Mouse (Mus musculus): Measurements from ENCODE around the gene Lrrc74b. TPM values are rescaled to one million over a fixed set of nuclear protein-coding genes. Genes with fewer than 3 reads are reported as not detected.
A peak's percentile ranks its signal among the peaks of the same experiment; 100 is the strongest.

Lrrc74b gene
- polyA plus RNA-seq, 1 experiment from 2014 or later, result 0.33 TPM

DNA sequence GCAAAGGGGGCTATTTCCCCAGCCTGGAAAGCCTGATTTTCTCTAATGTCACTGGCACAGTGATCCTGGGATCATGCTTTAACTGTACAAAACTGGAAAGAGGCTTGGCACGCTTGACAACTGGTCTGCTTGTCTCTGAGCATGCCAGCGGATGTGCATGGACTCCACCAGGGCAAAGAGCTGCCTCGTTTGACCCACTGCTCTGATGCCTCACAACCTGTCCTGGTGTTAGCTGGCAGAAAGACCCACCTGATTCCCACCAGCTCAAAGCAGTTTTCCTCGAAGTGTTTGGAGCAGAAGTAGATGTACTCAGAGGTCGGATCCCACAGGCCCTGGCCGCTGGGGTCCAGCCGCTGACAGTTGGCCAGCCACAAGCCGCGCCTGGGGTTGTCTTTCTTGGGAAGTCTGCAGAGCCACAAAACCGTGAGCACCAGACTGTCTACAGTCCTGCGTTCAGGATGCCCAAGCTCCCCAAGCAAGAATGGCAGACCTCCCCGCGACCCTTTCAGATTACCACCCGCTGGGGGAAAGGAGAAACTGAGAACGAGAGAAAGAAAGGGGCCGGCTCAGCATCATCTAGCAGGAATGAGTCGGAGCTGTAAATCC lies 31.0 kb downstream of the Lrrc74b start:
- DNase-seq (ENCODE audit: low spot score) (peak; percentile 32), ATAC-seq (ENCODE audit: low FRiP score, low TSS enrichment) (no peak)
- no peaks in the 10 kb centered on the region for H3K27me3 ChIP-seq (ENCODE audit: control insufficient read depth, insufficient read depth, low read length)
- TF ChIP-seq EP300 (optimal IDR thresholded peaks at IDR 0.05), result no peak
- no peak for TF ChIP-seq CTCF (IDR thresholded peaks at IDR 0.05; ENCODE audit: low read depth)
- peak overlapping the region; percentile 90 for H3K4me2 ChIP-seq (replicated peaks; ENCODE audit: low read depth)
- H3K36me3 ChIP-seq (ENCODE audit: control insufficient read depth, insufficient read depth, low read length), result peaks cover 18% of the 10 kb centered on the region
- H3K9me3 ChIP-seq (ENCODE audit: control insufficient read depth, low read length), result no peaks in the 10 kb centered on the region
- H3K4me1 ChIP-seq (replicated peaks; ENCODE audit: control insufficient read depth, insufficient read depth), result peaks cover 8% of the 10 kb centered on the region; the same call in 1 of the 2 replicates
- H3K27ac ChIP-seq (replicated peaks), result peak overlapping the region; percentile 99
- peak overlapping the region; percentile 85 for H3K9ac ChIP-seq (ENCODE audit: low read length)
- WGBS, result 10% methylated on average over 17 of the region's 17 CpGs
- peak overlapping the region; percentile 66 for H3K4me3 ChIP-seq (ENCODE audit: low read depth, low read length)

- WGBS, result 91% methylated on average over 13 of the region's 13 CpGs
- Histone ChIP-seq H3K4me2 (replicated peaks; ENCODE audit: low read depth) (no peak overlapping the region), H3K27ac (replicated peaks) (no peak overlapping the region), H3K27me3 (ENCODE audit: control insufficient read depth, insufficient read depth, low read length) (no peaks in the 10 kb centered on the region), H3K4me3 (ENCODE audit: low read depth, low read length) (no peak overlapping the region), H3K9ac (ENCODE audit: low read length) (no peak overlapping the region), H3K36me3 (ENCODE audit: control insufficient read depth, insufficient read depth, low read length) (peaks cover 28% of the 10 kb centered on the region), H3K4me1 (replicated peaks; ENCODE audit: control insufficient read depth, insufficient read depth) (peaks cover 8% of the 10 kb centered on the region; the same call in 1 of the 2 replicates), H3K9me3 (ENCODE audit: control insufficient read depth, low read length) (no peaks in the 10 kb centered on the region)
- TF ChIP-seq CTCF (IDR thresholded peaks at IDR 0.05; ENCODE audit: low read depth) (no peak), EP300 (optimal IDR thresholded peaks at IDR 0.05) (no peak)
- no peak for ATAC-seq (ENCODE audit: low FRiP score, low TSS enrichment)
- DNase-seq (ENCODE audit: low spot score), result no peak
Measured at GRCm38 (mm10) chr16:17528276-17528675, 32.8 kb downstream of the Lrrc74b start.

DNA sequence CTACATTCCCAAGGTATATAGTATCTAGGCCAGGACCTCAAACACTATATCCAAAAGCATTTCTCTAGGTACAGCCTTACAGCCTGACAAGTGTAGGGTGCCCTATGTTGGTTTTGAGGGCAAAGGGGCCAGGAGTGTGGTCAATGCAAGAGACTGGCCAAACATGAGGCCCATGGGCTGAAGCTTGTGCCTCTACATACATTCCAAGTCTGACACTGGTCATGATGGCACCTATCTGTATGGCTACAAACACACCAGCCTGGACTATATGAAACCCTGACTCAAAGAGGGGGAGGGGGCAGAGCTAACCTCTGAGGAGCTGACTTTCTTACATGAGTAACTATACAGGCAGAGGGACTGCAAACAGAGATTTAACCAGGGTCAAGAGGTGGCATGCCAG lies 33.4 kb downstream of the Lrrc74b start:
- ATAC-seq (ENCODE audit: low FRiP score, low TSS enrichment) (no peak), DNase-seq (ENCODE audit: low spot score) (no peak)
- H3K36me3 ChIP-seq (ENCODE audit: control insufficient read depth, insufficient read depth, low read length), result peaks cover 33% of the 10 kb centered on the region
- H3K9me3 ChIP-seq (ENCODE audit: control insufficient read depth, low read length), result no peaks in the 10 kb centered on the region
- no peaks in the 10 kb centered on the region for H3K27me3 ChIP-seq (ENCODE audit: control insufficient read depth, insufficient read depth, low read length)
- no peak for TF ChIP-seq EP300 (optimal IDR thresholded peaks at IDR 0.05)
- H3K27ac ChIP-seq (replicated peaks), result no peak overlapping the region
- H3K4me3 ChIP-seq (ENCODE audit: low read depth, low read length), result no peak overlapping the region
- peaks cover 8% of the 10 kb centered on the region; the same call in 1 of the 2 replicates for H3K4me1 ChIP-seq (replicated peaks; ENCODE audit: control insufficient read depth, insufficient read depth)
- no peak overlapping the region for H3K9ac ChIP-seq (ENCODE audit: low read length)
- no peak overlapping the region for H3K4me2 ChIP-seq (replicated peaks; ENCODE audit: low read depth)

DNA sequence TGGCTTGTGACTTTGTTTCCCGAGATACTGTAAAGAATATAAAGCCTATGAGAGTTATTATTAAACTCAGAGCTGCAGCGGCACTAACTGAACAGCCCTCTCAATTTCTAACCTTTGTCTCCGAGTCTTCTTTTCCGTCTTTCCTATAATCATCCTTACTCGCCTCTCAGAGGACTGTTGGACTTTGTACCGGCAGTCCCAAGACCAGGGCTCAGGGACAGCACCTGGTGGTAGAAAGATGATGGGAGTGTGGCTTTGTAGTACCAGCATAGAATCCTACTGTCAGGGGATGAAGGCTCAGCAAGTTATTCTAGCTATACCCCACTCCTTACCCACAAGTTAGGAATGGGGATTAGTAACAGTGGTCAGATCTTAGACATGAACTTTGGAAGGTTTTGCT lies 34.8 kb downstream of the Lrrc74b start:
- 89% methylated on average over 6 of the region's 6 CpGs for WGBS
- Histone ChIP-seq H3K9me3 (ENCODE audit: control insufficient read depth, low read length) (no peaks in the 10 kb centered on the region), H3K9ac (ENCODE audit: low read length) (no peak overlapping the region), H3K4me2 (replicated peaks; ENCODE audit: low read depth) (no peak overlapping the region), H3K27me3 (ENCODE audit: control insufficient read depth, insufficient read depth, low read length) (no peaks in the 10 kb centered on the region), H3K36me3 (ENCODE audit: control insufficient read depth, insufficient read depth, low read length) (peaks cover 39% of the 10 kb centered on the region), H3K27ac (replicated peaks) (no peak overlapping the region), H3K4me1 (replicated peaks; ENCODE audit: control insufficient read depth, insufficient read depth) (peaks cover 3% of the 10 kb centered on the region; the same call in 1 of the 2 replicates), H3K4me3 (ENCODE audit: low read depth, low read length) (no peak overlapping the region)
- TF ChIP-seq CTCF (IDR thresholded peaks at IDR 0.05; ENCODE audit: low read depth), result no peak
- no peak for TF ChIP-seq EP300 (optimal IDR thresholded peaks at IDR 0.05)
- ATAC-seq (ENCODE audit: low FRiP score, low TSS enrichment) (no peak), DNase-seq (ENCODE audit: low spot score) (no peak)

GRCm38 (mm10) chr16:17525524-17525923 lies 35.5 kb downstream of the Lrrc74b start:
- Histone ChIP-seq H3K36me3 (ENCODE audit: control insufficient read depth, insufficient read depth, low read length) (peaks cover 42% of the 10 kb centered on the region), H3K4me2 (replicated peaks; ENCODE audit: low read depth) (no peak overlapping the region), H3K4me1 (replicated peaks; ENCODE audit: control insufficient read depth, insufficient read depth) (peaks cover 3% of the 10 kb centered on the region; the same call in 1 of the 2 replicates), H3K9me3 (ENCODE audit: control insufficient read depth, low read length) (no peaks in the 10 kb centered on the region), H3K27me3 (ENCODE audit: control insufficient read depth, insufficient read depth, low read length) (no peaks in the 10 kb centered on the region), H3K4me3 (ENCODE audit: low read depth, low read length) (no peak overlapping the region), H3K27ac (replicated peaks) (no peak overlapping the region), H3K9ac (ENCODE audit: low read length) (no peak overlapping the region)
- WGBS, result 83% methylated on average over 3 of the region's 3 CpGs
- ATAC-seq (ENCODE audit: low FRiP score, low TSS enrichment) (no peak), DNase-seq (ENCODE audit: low spot score) (no peak)
- TF ChIP-seq EP300 (optimal IDR thresholded peaks at IDR 0.05), result no peak
- TF ChIP-seq CTCF (IDR thresholded peaks at IDR 0.05; ENCODE audit: low read depth), result no peak

DNA sequence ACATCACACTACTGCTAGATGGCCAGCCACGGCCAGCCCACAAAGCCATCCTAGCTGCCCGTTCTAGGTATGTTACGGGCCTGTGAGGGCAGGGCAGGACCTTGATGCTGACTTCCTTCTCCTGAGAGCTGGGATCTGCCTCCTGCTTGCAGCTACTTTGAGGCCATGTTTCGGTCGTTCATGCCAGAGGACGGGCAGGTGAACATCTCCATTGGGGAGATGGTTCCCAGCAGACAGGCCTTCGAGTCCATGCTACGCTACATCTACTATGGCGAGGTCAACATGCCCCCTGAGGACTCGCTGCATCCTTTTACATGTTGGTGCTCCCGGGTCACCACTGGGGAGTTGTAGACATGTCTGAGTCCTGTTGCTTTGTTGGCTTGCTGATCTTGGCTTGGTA lies 36.9 kb downstream of the Lrrc74b start:
- H3K27ac ChIP-seq (replicated peaks), result no peak overlapping the region
- no peaks in the 10 kb centered on the region for H3K4me1 ChIP-seq (replicated peaks; ENCODE audit: control insufficient read depth, insufficient read depth)
- DNase-seq (ENCODE audit: low spot score), result no peak
- no peak overlapping the region for H3K9ac ChIP-seq (ENCODE audit: low read length)
- WGBS, result 91% methylated on average over 11 of the region's 11 CpGs
- no peak overlapping the region for H3K4me2 ChIP-seq (replicated peaks; ENCODE audit: low read depth)
- TF ChIP-seq EP300 (optimal IDR thresholded peaks at IDR 0.05) (no peak), CTCF (IDR thresholded peaks at IDR 0.05; ENCODE audit: low read depth) (no peak)
- H3K9me3 ChIP-seq (ENCODE audit: control insufficient read depth, low read length), result no peaks in the 10 kb centered on the region
- ATAC-seq (ENCODE audit: low FRiP score, low TSS enrichment), result no peak
- H3K36me3 ChIP-seq (ENCODE audit: control insufficient read depth, insufficient read depth, low read length), result peaks cover 47% of the 10 kb centered on the region
- H3K27me3 ChIP-seq (ENCODE audit: control insufficient read depth, insufficient read depth, low read length), result no peaks in the 10 kb centered on the region
- H3K4me3 ChIP-seq (ENCODE audit: low read depth, low read length), result no peak overlapping the region
